Mouse (Mus musculus) erythroblast, embryonic 14.5 days (primary cell): Measurements from ENCODE around the gene Gm32717.

Experiments used
- GATA1 ChIP-seq: IDR thresholded peaks from 2 replicates; pipeline ENCODE4 v1.6.1; 2012; ENCODE audit warnings: low read length, inconsistent platforms, mixed read lengths
- TAL1 ChIP-seq: IDR thresholded peaks from 3 replicates; pipeline ENCODE4 v1.6.1; 2012; ENCODE audit warnings: low read length, inconsistent platforms, mixed read lengths

DNA sequence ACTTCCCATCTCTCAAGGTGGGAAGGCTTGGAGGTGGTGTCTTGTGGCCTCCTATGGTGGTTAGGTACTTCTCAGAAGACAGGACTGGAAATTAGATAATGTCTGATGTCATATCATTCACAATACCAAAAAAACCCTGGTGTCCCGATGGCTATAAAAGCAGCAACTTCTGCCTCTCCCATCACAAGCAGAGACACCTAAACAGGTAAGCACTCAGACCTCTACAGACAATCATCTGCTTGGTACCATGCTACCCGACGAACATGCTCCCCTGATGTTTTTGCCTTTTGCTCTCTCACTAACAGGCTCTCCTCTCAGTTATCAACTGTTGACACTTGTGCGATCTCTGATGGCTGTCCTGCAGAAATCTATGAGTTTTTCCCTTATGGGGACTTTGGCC is 35.9 kb downstream of the Gm32717 start, which contains the start of gene Il22:
- TF ChIP-seq GATA1 (no peak), TAL1 (no peak)
